ENCODE assay signal across 21 mouse cellular contexts in genomic region chr15:74193809-74194522, GRCm38 (mm10).
A peak's percentile ranks its signal among the peaks of the same experiment; 100 is the strongest.
DNase-seq lines count a peak whose midpoint lies in the region; ATAC-seq and TF ChIP-seq lines count a peak whose summit lies in the region.
"Had no signal": no experiment of that assay in that cellular context is flagged by ENCODE, and none has a peak within 500 bp of the region (broad histone marks: within the 10 kb centered on the region; RNA-seq: fewer than 3 reads in every experiment).

No protein-coding gene starts in this region.

- no peaks in the 10 kb centered on the region for H3K36me3 ChIP-seq in neural tube, embryonic 11.5 days (ENCODE audit: control insufficient read depth, insufficient read depth, low read length)
- no peaks in the 10 kb centered on the region for H3K36me3 ChIP-seq in forebrain, postnatal 0 days (ENCODE audit: insufficient read depth)
- no peaks in the 10 kb centered on the region for H3K36me3 ChIP-seq in midbrain, embryonic 13.5 days
- no peaks in the 10 kb centered on the region for H3K36me3 ChIP-seq in neural tube, embryonic 15.5 days
- H3K36me3 ChIP-seq: embryonic facial prominence, embryonic 15.5 days; heart, embryonic 15.5 days; stomach, embryonic 15.5 days had no signal

- no peaks in the 10 kb centered on the region for H3K4me1 ChIP-seq in neural tube, embryonic 11.5 days (ENCODE audit: control insufficient read depth, insufficient read depth, low read length)
- peaks cover 4% of the 10 kb centered on the region; the same call in 1 of the 2 replicates for H3K4me1 ChIP-seq in forebrain, postnatal 0 days (ENCODE audit: insufficient read depth)
- H3K4me1 ChIP-seq in midbrain, embryonic 13.5 days (replicated peaks), result peaks cover 27% of the 10 kb centered on the region
- H3K4me1 ChIP-seq in neural tube, embryonic 15.5 days, result peaks cover 46% of the 10 kb centered on the region
- H3K4me1 ChIP-seq: embryonic facial prominence, embryonic 15.5 days; heart, embryonic 15.5 days; stomach, embryonic 15.5 days had no signal

- no peak overlapping the region for H3K4me2 ChIP-seq in neural tube, embryonic 11.5 days (ENCODE audit: low read depth)
- H3K4me2 ChIP-seq in forebrain, postnatal 0 days (ENCODE audit: low read depth), result no peak overlapping the region
- H3K4me2 ChIP-seq in midbrain, embryonic 13.5 days (replicated peaks), result no peak overlapping the region
- H3K4me2 ChIP-seq in neural tube, embryonic 15.5 days, result peak overlapping the region; percentile 23; the same call in 1 of the 2 replicates
- H3K4me2 ChIP-seq: embryonic facial prominence, embryonic 15.5 days; heart, embryonic 15.5 days; stomach, embryonic 15.5 days had no signal

- no peaks in the 10 kb centered on the region for H3K9me3 ChIP-seq in neural tube, embryonic 11.5 days (ENCODE audit: control insufficient read depth, low read length)
- H3K9me3 ChIP-seq in forebrain, postnatal 0 days (ENCODE audit: low read length), result no peaks in the 10 kb centered on the region
- no peaks in the 10 kb centered on the region for H3K9me3 ChIP-seq in midbrain, embryonic 13.5 days
- H3K9me3 ChIP-seq in neural tube, embryonic 15.5 days (replicated peaks), result no peaks in the 10 kb centered on the region
- H3K9me3 ChIP-seq: embryonic facial prominence, embryonic 15.5 days; heart, embryonic 15.5 days; stomach, embryonic 15.5 days had no signal

- no peak for TF ChIP-seq CTCF in forebrain, postnatal 0 days (IDR thresholded peaks at IDR 0.05; ENCODE audit: low read depth)

- WGBS in neural tube, embryonic 11.5 days, result 68% methylated on average over 13 of the region's 13 CpGs
- 19% methylated on average over 13 of the region's 13 CpGs for WGBS in forebrain, postnatal 0 days
- 46% methylated on average over 13 of the region's 13 CpGs for WGBS in midbrain, embryonic 13.5 days
- 21% methylated on average over 13 of the region's 13 CpGs for WGBS in neural tube, embryonic 15.5 days

- no peak overlapping the region for H3K27ac ChIP-seq in neural tube, embryonic 11.5 days (ENCODE audit: low read depth, low read length)
- H3K27ac ChIP-seq in forebrain, postnatal 0 days (ENCODE audit: low read depth, low read length), result no peak overlapping the region
- H3K27ac ChIP-seq in midbrain, embryonic 13.5 days, result peak overlapping the region; percentile 74
- H3K27ac ChIP-seq in neural tube, embryonic 15.5 days (replicated peaks), result peak overlapping the region; percentile 28; the same call in 1 of the 2 replicates
- H3K27ac ChIP-seq: embryonic facial prominence, embryonic 15.5 days; heart, adult 2 months; heart, embryonic 15.5 days; stomach, embryonic 15.5 days had no signal

- no peaks in the 10 kb centered on the region for H3K27me3 ChIP-seq in neural tube, embryonic 11.5 days (ENCODE audit: control insufficient read depth, insufficient read depth, low read length)
- H3K27me3 ChIP-seq in forebrain, postnatal 0 days (ENCODE audit: insufficient read depth, low read length), result no peaks in the 10 kb centered on the region; the same call in 1 of the 2 replicates
- H3K27me3 ChIP-seq in midbrain, embryonic 13.5 days, result no peaks in the 10 kb centered on the region
- H3K27me3 ChIP-seq in neural tube, embryonic 15.5 days (replicated peaks), result no peaks in the 10 kb centered on the region; the same call in 1 of the 2 replicates
- H3K27me3 ChIP-seq: embryonic facial prominence, embryonic 15.5 days; heart, embryonic 15.5 days; Patski; stomach, embryonic 15.5 days had no signal

- ATAC-seq in neural tube, embryonic 11.5 days (ENCODE audit: insufficient read depth, low FRiP score, low TSS enrichment), result peak; percentile 50; the same call in 1 of the 2 replicates
- peak; percentile 53; the same call in 1 of the 2 replicates for ATAC-seq in forebrain, postnatal 0 days
- peak; percentile 83 for ATAC-seq in midbrain, embryonic 13.5 days
- peak; percentile 45; the same call in 1 of the 2 replicates for ATAC-seq in neural tube, embryonic 15.5 days (ENCODE audit: low FRiP score)
- ATAC-seq: activated CD4-positive, CD25-positive, alpha-beta regulatory T cell, adult 4 months; Patski had no signal

- DNase-seq in neural tube, embryonic 11.5 days (ENCODE audit: low spot score), result no peak
- DNase-seq in neural tube, embryonic 10.5 days (ENCODE audit: extremely low spot score, low spot score), result no peak
- DNase-seq in forebrain, postnatal 0 days, result peak; percentile 27
- no peak for DNase-seq in layer of hippocampus, adult 8-10 months (ENCODE audit: low spot score in 2 of 2)
- no peak for DNase-seq in adipocyte (ENCODE audit: low spot score)
- no peak for DNase-seq in right cerebral cortex, adult 18-20 months
- DNase-seq: adrenal gland, postnatal 25 days; B cell, adult 2 months; cerebellum, postnatal 10 days; embryo, embryonic 11 days; gastrocnemius, postnatal 10 days; heart, adult 2 months; kidney, adult 9 months; thymus, adult 2 months had no signal

- H3K9ac ChIP-seq in neural tube, embryonic 11.5 days (ENCODE audit: low read length), result no peak overlapping the region
- H3K9ac ChIP-seq in forebrain, postnatal 0 days, result no peak overlapping the region
- no peak overlapping the region for H3K9ac ChIP-seq in midbrain, embryonic 13.5 days (replicated peaks)
- H3K9ac ChIP-seq in neural tube, embryonic 15.5 days (replicated peaks), result no peak overlapping the region
- H3K9ac ChIP-seq: embryonic facial prominence, embryonic 15.5 days; heart, embryonic 15.5 days; stomach, embryonic 15.5 days had no signal

- H3K4me3 ChIP-seq in neural tube, embryonic 11.5 days (ENCODE audit: low read depth, low read length), result no peak overlapping the region
- no peak overlapping the region for H3K4me3 ChIP-seq in forebrain, postnatal 0 days (ENCODE audit: low read depth, low read length)
- H3K4me3 ChIP-seq in midbrain, embryonic 13.5 days (replicated peaks), result no peak overlapping the region
- no peak overlapping the region for H3K4me3 ChIP-seq in neural tube, embryonic 15.5 days (replicated peaks)
- H3K4me3 ChIP-seq: embryonic facial prominence, embryonic 15.5 days; heart, adult 2 months; heart, embryonic 15.5 days; stomach, embryonic 15.5 days had no signal

Comparison
In these comparisons a context has a peak if more than half of its experiments do, and no peak if none do; other contexts are left out.
1. H3K27ac ChIP-seq: peak in midbrain, embryonic 13.5 days (single experiment) and neural tube, embryonic 15.5 days (single experiment); none in neural tube, embryonic 11.5 days (single experiment) and forebrain, postnatal 0 days (single experiment).
2. Peak in every context shown above with its lines, with median percentiles within 50 percentile points of each other: ATAC-seq.